In genomic region chr4:155398222-155398540, GRCm38 (mm10) we compare ENCODE assay signal across 8 mouse cellular contexts. TPM values are rescaled to one million over a fixed set of nuclear protein-coding genes. Genes with fewer than 3 reads are reported as not detected.
DNase-seq lines count a peak whose midpoint lies in the region; ATAC-seq and TF ChIP-seq lines count a peak whose summit lies in the region.

No protein-coding gene starts in this region.

- no peaks in the 10 kb centered on the region for H3K9me3 ChIP-seq in lung, postnatal 0 days (ENCODE audit: low read length)
- H3K9me3 ChIP-seq in liver, embryonic 12.5 days (replicated peaks) = no peaks in the 10 kb centered on the region
- no peaks in the 10 kb centered on the region for H3K9me3 ChIP-seq in stomach, embryonic 15.5 days

- H3K4me3 ChIP-seq in cerebellum, adult 2 months (replicated peaks; ENCODE audit: insufficient read depth, low read depth, low read length) = peak overlapping the region; percentile 79
- peak overlapping the region; percentile 15; the same call in 1 of the 2 replicates for H3K4me3 ChIP-seq in lung, postnatal 0 days (ENCODE audit: low read depth, low read length)
- peak overlapping the region; percentile 33 for H3K4me3 ChIP-seq in liver, embryonic 12.5 days
- peak overlapping the region; percentile 39 for H3K4me3 ChIP-seq in stomach, embryonic 15.5 days (replicated peaks)

- no peaks in the 10 kb centered on the region for H3K36me3 ChIP-seq in lung, postnatal 0 days (ENCODE audit: insufficient read depth, low read length)
- no peaks in the 10 kb centered on the region for H3K36me3 ChIP-seq in liver, embryonic 12.5 days
- no peaks in the 10 kb centered on the region for H3K36me3 ChIP-seq in stomach, embryonic 15.5 days

- no peaks in the 10 kb centered on the region for H3K27me3 ChIP-seq in cerebellum, adult 2 months (ENCODE audit: control insufficient read depth, insufficient read depth, low read length)
- peaks cover 9% of the 10 kb centered on the region; the same call in 1 of the 2 replicates for H3K27me3 ChIP-seq in lung, postnatal 0 days (replicated peaks; ENCODE audit: insufficient read depth, low read length)
- peaks cover 62% of the 10 kb centered on the region for H3K27me3 ChIP-seq in liver, embryonic 12.5 days (replicated peaks)
- H3K27me3 ChIP-seq in stomach, embryonic 15.5 days (replicated peaks) = peaks cover 17% of the 10 kb centered on the region

- peaks cover 21% of the 10 kb centered on the region; the same call in 1 of the 2 replicates for H3K4me1 ChIP-seq in cerebellum, adult 2 months (ENCODE audit: control insufficient read depth, insufficient read depth, low read length)
- 0 out of 2 replicates have a peak, but pooled peaks cover 3% of the 10 kb centered on the region for H3K4me1 ChIP-seq in lung, postnatal 0 days (ENCODE audit: insufficient read depth, low read depth, low read length)
- peaks cover 7% of the 10 kb centered on the region for H3K4me1 ChIP-seq in liver, embryonic 12.5 days
- peaks cover 8% of the 10 kb centered on the region; the same call in 1 of the 2 replicates for H3K4me1 ChIP-seq in stomach, embryonic 15.5 days

- no peak for ATAC-seq in cerebellum, adult (ENCODE audit: insufficient number of reproducible peaks, low FRiP score, low TSS enrichment)
- ATAC-seq in lung, postnatal 0 days = no peak
- no peak; the same call in 1 of the 2 replicates for ATAC-seq in liver, embryonic 12.5 days
- no peak for ATAC-seq in stomach, embryonic 15.5 days (ENCODE audit: insufficient read depth, low FRiP score, low read depth)

- no peak for TF ChIP-seq EP300 in lung, postnatal 0 days (IDR thresholded peaks at IDR 0.05)

- TF ChIP-seq CTCF in cerebellum, adult 2 months (IDR thresholded peaks at IDR 0.05; ENCODE audit: borderline replicate concordance, insufficient read depth, low read depth, low read length) = no peak
- no peak for TF ChIP-seq CTCF in lung, postnatal 0 days (IDR thresholded peaks at IDR 0.05)

- H3K27ac ChIP-seq in cerebellum, adult 2 months (ENCODE audit: insufficient read depth, low read length) = peak overlapping the region; percentile 8; the same call in 1 of the 2 replicates
- H3K27ac ChIP-seq in lung, postnatal 0 days (ENCODE audit: low read length) = no peak overlapping the region
- H3K27ac ChIP-seq in liver, embryonic 12.5 days = no peak overlapping the region
- H3K27ac ChIP-seq in stomach, embryonic 15.5 days = no peak overlapping the region

- DNase-seq in cerebellum, adult 2 months = no peak
- no peak for DNase-seq in lung, postnatal 0 days (ENCODE audit: low spot score)
- no peak for DNase-seq in lung, adult 18-20 months
- no peak for DNase-seq in adipocyte (ENCODE audit: low spot score)
- no peak for DNase-seq in cerebellum, adult 9-10 months

- WGBS in cerebellum, adult 2 months = 5% methylated on average over 9 of the region's 9 CpGs
- 10% methylated on average over 9 of the region's 9 CpGs for WGBS in lung, postnatal 0 days
- 3% methylated on average over 9 of the region's 9 CpGs for WGBS in liver, embryonic 12.5 days (ENCODE audit: insufficient replicate concordance)
- WGBS in stomach, embryonic 15.5 days = 3% methylated on average over 9 of the region's 9 CpGs

- H3K9ac ChIP-seq in lung, postnatal 0 days (replicated peaks; ENCODE audit: low read depth) = no peak overlapping the region
- no peak overlapping the region for H3K9ac ChIP-seq in liver, embryonic 12.5 days
- H3K9ac ChIP-seq in stomach, embryonic 15.5 days = no peak overlapping the region

- peak overlapping the region; percentile 51 for H3K4me2 ChIP-seq in lung, postnatal 0 days (replicated peaks; ENCODE audit: low read depth, low read length)
- peak overlapping the region; percentile 63 for H3K4me2 ChIP-seq in liver, embryonic 12.5 days
- peak overlapping the region; percentile 90 for H3K4me2 ChIP-seq in stomach, embryonic 15.5 days

- no peak for TF ChIP-seq POLR2A in cerebellum, adult 2 months (IDR thresholded peaks at IDR 0.05; ENCODE audit: borderline replicate concordance, insufficient read depth, low read length)

RNA-seq across cellular contexts. Expression of gene Gabrd, which starts 0.3 kb away (rescaled TPM):
- polyA plus RNA-seq in cerebellum, adult 2 months (2012; rRNA removed) = 243 and 290 TPM in 2 replicates
- 0.24 and 0.68 TPM in 2 replicates for polyA plus RNA-seq in lung, postnatal 0 days (2015; fragmentation: Nextera tagmentation; extraction: Ambion mirVana)
- polyA plus RNA-seq in liver, embryonic 12.5 days (2016; fragmentation: Nextera tagmentation; extraction: Ambion mirVana) = not detected in 2 replicates
- 0.06 TPM in 1 of 2 replicates, not detected in the other for polyA plus RNA-seq in stomach, embryonic 15.5 days (2015; fragmentation: Nextera tagmentation; extraction: Ambion mirVana)

RNA-seq across cellular contexts. Expression of gene Cfap74, which starts 10.8 kb away (rescaled TPM):
- 18.7 and 22.0 TPM in 2 replicates for polyA plus RNA-seq in cerebellum, adult 2 months (2012; rRNA removed)
- 1.4 and 1.5 TPM in 2 replicates for polyA plus RNA-seq in lung, postnatal 0 days (2015; fragmentation: Nextera tagmentation; extraction: Ambion mirVana)
- 0.39 and 0.53 TPM in 2 replicates for polyA plus RNA-seq in liver, embryonic 12.5 days (2016; fragmentation: Nextera tagmentation; extraction: Ambion mirVana)
- polyA plus RNA-seq in stomach, embryonic 15.5 days (2015; fragmentation: Nextera tagmentation; extraction: Ambion mirVana) = 1.5 and 2.1 TPM in 2 replicates

RNA-seq across cellular contexts. Expression of gene Prkcz, which starts 37.0 kb away (rescaled TPM):
- polyA plus RNA-seq in cerebellum, adult 2 months (2012; rRNA removed) = 245 and 253 TPM in 2 replicates
- 23.4 and 33.7 TPM in 2 replicates for polyA plus RNA-seq in lung, postnatal 0 days (2015; fragmentation: Nextera tagmentation; extraction: Ambion mirVana)
- polyA plus RNA-seq in liver, embryonic 12.5 days (2016; fragmentation: Nextera tagmentation; extraction: Ambion mirVana) = 3.7 and 4.2 TPM in 2 replicates
- polyA plus RNA-seq in stomach, embryonic 15.5 days (2015; fragmentation: Nextera tagmentation; extraction: Ambion mirVana) = 17.9 and 18.3 TPM in 2 replicates

Comparison
In these comparisons a context has a peak if more than half of its experiments do, and no peak if none do; other contexts are left out.
1. H3K4me3 ChIP-seq: peak in every context shown above with its lines; median percentile 79 in cerebellum, adult 2 months; 39 in stomach, embryonic 15.5 days; 33 in liver, embryonic 12.5 days; 15 in lung, postnatal 0 days.
2. RNA of gene Gabrd, which starts 0.3 kb away (polyA plus RNA-seq): 243 to 290 TPM in cerebellum, adult 2 months; 0.24 to 0.68 TPM in lung, postnatal 0 days, 0.06 TPM in stomach, embryonic 15.5 days and not detected in liver, embryonic 12.5 days; every median in the first group is over 100 times any median in the second.
3. Peak in every context shown above with its lines, with median percentiles within 50 percentile points of each other: H3K4me2 ChIP-seq.